Mouse (Mus musculus) midbrain, embryonic 16.5 days (tissue): ENCODE data around the gene Zfp451. TPM values are rescaled to one million over a fixed set of nuclear protein-coding genes. Genes with fewer than 3 reads are reported as not detected.

Source experiments
- ATAC-seq: fragments of 200-750 bp; cut with Nextera tagmentation; 2 replicates; pipeline ENCODE4 v1.8.0; 2017; ENCODE audit warnings: moderate TSS enrichment
- H3K27ac ChIP-seq: fragments of 300-500 bp; sonication (generic); 2 replicates; pipeline ENCODE4 v1.5.1; 2014; ENCODE audit warnings: mild to moderate bottlenecking, low read length, mixed read lengths
- H3K27me3 ChIP-seq: fragments of 300-500 bp; sonication (generic); 2 replicates; pipeline ENCODE4 v1.6.1; 2014; ENCODE audit warnings: low read depth, low read length, mixed read lengths; ENCODE audit not compliant: control insufficient read depth, insufficient read depth
- H3K36me3 ChIP-seq: fragments of 300-500 bp; sonication (generic); 2 replicates; pipeline ENCODE4 v1.6.1; 2014; ENCODE audit warnings: mild to moderate bottlenecking, low read length, moderate library complexity, mixed read lengths; ENCODE audit not compliant: control insufficient read depth, insufficient read depth
- H3K4me1 ChIP-seq: fragments of 300-500 bp; sonication (generic); 2 replicates; pipeline ENCODE4 v1.6.1; 2014; ENCODE audit warnings: mild to moderate bottlenecking, low read length, mixed read lengths; ENCODE audit not compliant: control insufficient read depth, insufficient read depth
- H3K4me2 ChIP-seq: fragments of 300-500 bp; sonication (generic); 2 replicates; pipeline ENCODE4 v1.6.1; 2014; ENCODE audit warnings: mild to moderate bottlenecking, low read length, mixed read lengths
- H3K4me3 ChIP-seq: fragments of 300-500 bp; sonication (generic); 2 replicates; pipeline ENCODE4 v1.5.1; 2014; ENCODE audit warnings: low read depth, mild to moderate bottlenecking, low read length, moderate library complexity, mixed read lengths
- H3K9ac ChIP-seq: fragments of 300-500 bp; sonication (generic); 2 replicates; pipeline ENCODE4 v1.6.1; 2014; ENCODE audit warnings: low read depth, low read length, mixed read lengths
- H3K9me3 ChIP-seq: fragments of 300-500 bp; sonication (generic); replicated peaks from 2 replicates; pipeline ENCODE4 v1.6.1; 2014; ENCODE audit warnings: mild to moderate bottlenecking, low read length, mixed read lengths; ENCODE audit not compliant: control insufficient read depth, poor library complexity, severe bottlenecking
- WGBS: fragments of 180-500 bp; shearing (Covaris S2); extraction: QIAGEN DNeasy Blood & Tissue Kit; methylation state at CpG from one replicate; pipeline ENCODE4 v1.1.7; 2014; 5-methylcytosine and 5-hydroxymethylcytosine counted together
- polyA plus RNA-seq: library from polyadenylated mRNA; unstranded; fragments of >200 nt; fragmentation: Nextera tagmentation; extraction: Ambion mirVana; gene quantifications from 2 replicates; pipeline ENCODE4 v1.2.1, GENCODE M21; 2015

Zfp451 gene
- polyA plus RNA-seq, 1 experiment from 2014 or later: 44.2 TPM

GRCm38 (mm10) chr1:33765468-33766080 is 48.8 kb downstream of the Zfp451 start:
- Histone ChIP-seq H3K9me3 (no peaks in the 10 kb centered on the region), H3K4me1 (no peaks in the 10 kb centered on the region), H3K27ac (no peak overlapping the region), H3K4me3 (no peak overlapping the region), H3K9ac (no peak overlapping the region), H3K4me2 (no peak overlapping the region), H3K36me3 (peaks cover 11% of the 10 kb centered on the region), H3K27me3 (no peaks in the 10 kb centered on the region)
- 86% methylated on average over 11 of the region's 11 CpGs for WGBS
- ATAC-seq: no peak

DNA sequence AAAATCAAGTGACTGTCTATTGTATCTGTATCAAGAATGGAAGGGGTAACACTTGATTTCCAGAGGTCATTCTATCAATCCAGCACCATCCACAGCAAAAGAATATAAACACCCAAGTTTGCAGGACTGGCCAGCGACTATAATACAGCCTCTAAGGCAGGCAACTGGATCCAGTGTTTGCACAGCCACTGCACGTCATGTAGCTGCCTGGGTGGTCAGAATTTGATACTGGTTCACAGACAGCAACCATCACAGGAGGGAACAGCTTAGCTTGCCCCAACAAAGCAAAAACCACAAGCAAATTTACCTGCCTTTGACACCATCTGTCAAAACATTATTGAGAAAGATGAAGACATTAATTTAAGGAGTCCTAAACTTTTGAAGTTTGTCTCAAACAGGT is 50.6 kb downstream of the Zfp451 start:
- Histone ChIP-seq H3K4me3 (no peak overlapping the region), H3K9ac (no peak overlapping the region), H3K4me1 (no peaks in the 10 kb centered on the region), H3K27ac (no peak overlapping the region), H3K4me2 (no peak overlapping the region), H3K36me3 (0 out of 2 replicates have a peak, but pooled peaks cover under 1% of the 10 kb centered on the region), H3K9me3 (no peaks in the 10 kb centered on the region), H3K27me3 (no peaks in the 10 kb centered on the region)
- 61% methylated on average over 2 of the region's 2 CpGs for WGBS
- no peak for ATAC-seq

GRCm38 (mm10) chr1:33758488-33758887 is 55.9 kb downstream of the Zfp451 start:
- ATAC-seq: no peak
- WGBS: 56% methylated on average over 4 of the region's 4 CpGs
- Histone ChIP-seq H3K36me3 (no peaks in the 10 kb centered on the region), H3K4me2 (no peak overlapping the region), H3K27ac (no peak overlapping the region), H3K9me3 (no peaks in the 10 kb centered on the region), H3K4me1 (peaks cover 9% of the 10 kb centered on the region), H3K4me3 (no peak overlapping the region), H3K9ac (no peak overlapping the region), H3K27me3 (no peaks in the 10 kb centered on the region)

DNA sequence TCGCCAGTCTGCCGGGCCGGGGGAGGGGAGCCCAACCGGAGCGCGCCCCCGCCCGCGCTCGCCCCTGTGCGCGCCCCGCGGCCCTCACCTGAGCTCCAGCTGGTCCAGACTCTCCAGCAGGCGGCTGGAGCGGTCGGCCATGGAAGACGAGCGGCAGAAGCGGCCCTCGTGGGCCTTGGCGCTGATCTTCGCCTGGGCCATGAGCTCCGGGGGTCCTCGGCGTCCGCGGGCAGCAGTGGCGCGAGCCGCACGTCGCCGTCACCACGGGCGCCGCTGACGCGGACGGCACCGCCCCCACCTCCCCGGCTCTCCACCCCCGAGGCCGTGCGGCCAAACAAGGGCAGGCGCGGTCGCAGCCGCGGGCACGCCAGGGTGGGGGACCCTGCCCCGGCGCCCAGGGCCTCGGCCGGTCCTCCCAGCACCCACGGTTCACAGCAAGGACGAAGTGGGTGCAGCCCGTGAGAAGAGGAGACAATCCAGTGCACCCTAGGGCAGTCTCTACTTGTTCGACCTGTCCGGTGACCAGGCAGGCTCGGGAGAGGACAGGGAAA is 56.8 kb downstream of the Zfp451 start, which contains the start of gene Bag2:
TSS of gene Bag2 (minus strand) at position 305 of the 551 bp plus-strand sequence.
- peak; percentile 91 for ATAC-seq
- peak within 1 kb of the TSS; percentile 97 for H3K4me2 ChIP-seq
- H3K36me3 ChIP-seq: no peaks in the 10 kb centered on the region
- no peaks in the 10 kb centered on the region for H3K27me3 ChIP-seq
- WGBS: 0% methylated on average over 42 of the region's 61 CpGs
- H3K27ac ChIP-seq: peak within 1 kb of the TSS; percentile 62; the same call in 1 of the 2 replicates
- no peaks in the 10 kb centered on the region for H3K9me3 ChIP-seq
- H3K9ac ChIP-seq: peak within 1 kb of the TSS; percentile 88
- H3K4me3 ChIP-seq: peak within 1 kb of the TSS; percentile 61
- peaks cover 9% of the 10 kb centered on the region for H3K4me1 ChIP-seq

DNA sequence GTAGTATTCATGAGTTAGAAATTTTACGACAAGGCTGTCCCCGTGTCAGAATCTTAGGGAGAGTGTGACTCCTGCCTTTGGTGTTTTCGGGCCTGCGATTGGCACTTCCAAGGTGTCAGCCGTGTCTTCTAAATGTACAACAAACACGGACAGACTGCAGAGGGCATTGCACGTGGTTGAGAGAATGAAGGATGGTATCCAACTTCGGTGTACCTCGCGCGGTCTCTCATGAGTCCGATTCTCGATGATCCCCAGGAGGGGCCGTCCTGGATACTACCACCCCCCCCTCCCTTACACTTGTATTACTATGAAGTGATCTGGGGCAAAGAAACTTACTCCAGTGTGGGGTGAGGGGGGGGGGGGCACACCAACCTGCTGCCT is 57.4 kb downstream of the Zfp451 start:
- no peaks in the 10 kb centered on the region for H3K27me3 ChIP-seq
- H3K27ac ChIP-seq: no peak overlapping the region
- 6% methylated on average over 14 of the region's 14 CpGs for WGBS
- peaks cover 9% of the 10 kb centered on the region for H3K4me1 ChIP-seq
- peak; percentile 59 for ATAC-seq
- no peaks in the 10 kb centered on the region for H3K36me3 ChIP-seq
- peak overlapping the region; percentile 97 for H3K4me2 ChIP-seq
- peak overlapping the region; percentile 61 for H3K4me3 ChIP-seq
- peak overlapping the region; percentile 88 for H3K9ac ChIP-seq
- no peaks in the 10 kb centered on the region for H3K9me3 ChIP-seq

GRCm38 (mm10) chr1:33756258-33757032 is 58.0 kb downstream of the Zfp451 start:
- Histone ChIP-seq H3K4me1 (peaks cover 9% of the 10 kb centered on the region), H3K27ac (no peak overlapping the region), H3K36me3 (no peaks in the 10 kb centered on the region), H3K9ac (no peak overlapping the region), H3K9me3 (no peaks in the 10 kb centered on the region), H3K27me3 (no peaks in the 10 kb centered on the region), H3K4me2 (peak overlapping the region; percentile 97), H3K4me3 (peak overlapping the region; percentile 61; the same call in 1 of the 2 replicates)
- WGBS: 36% methylated on average over 18 of the region's 18 CpGs
- ATAC-seq: no peak

DNA sequence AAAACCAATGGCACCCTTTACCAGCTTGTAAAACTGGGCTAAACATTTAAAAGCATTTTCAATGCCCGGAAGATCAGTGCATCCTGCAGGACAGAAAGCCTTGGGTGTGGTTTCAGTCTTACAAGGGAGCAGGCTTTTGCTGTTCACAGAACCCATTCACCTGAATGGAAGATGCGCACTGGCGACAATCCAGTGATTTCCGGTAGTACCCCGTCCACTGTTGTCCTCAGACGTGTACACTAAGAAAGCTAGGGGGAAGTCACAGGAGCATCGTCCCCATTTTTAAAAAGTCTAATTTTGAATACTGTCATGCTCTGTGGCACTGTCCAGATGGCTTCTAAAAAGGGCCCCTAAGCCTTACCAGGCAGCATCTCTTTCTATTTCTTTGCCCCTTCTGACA is 58.6 kb downstream of the Zfp451 start:
- ATAC-seq: no peak
- Histone ChIP-seq H3K9me3 (no peaks in the 10 kb centered on the region), H3K4me1 (peaks cover 9% of the 10 kb centered on the region)

GRCm38 (mm10) chr1:33754965-33755735 is 59.2 kb downstream of the Zfp451 start:
- Histone ChIP-seq H3K27me3 (no peaks in the 10 kb centered on the region), H3K9me3 (no peaks in the 10 kb centered on the region), H3K9ac (no peak overlapping the region), H3K36me3 (no peaks in the 10 kb centered on the region), H3K4me1 (peaks cover 9% of the 10 kb centered on the region), H3K4me3 (no peak overlapping the region), H3K27ac (no peak overlapping the region), H3K4me2 (no peak overlapping the region)
- ATAC-seq: no peak
- WGBS: 79% methylated on average over 21 of the region's 21 CpGs

More for the DNA sequence above, 58.6 kb downstream of the Zfp451 start:
- H3K4me3 ChIP-seq: no peak overlapping the region
- no peak overlapping the region for H3K27ac ChIP-seq
- H3K36me3 ChIP-seq: no peaks in the 10 kb centered on the region
- H3K27me3 ChIP-seq: no peaks in the 10 kb centered on the region
- H3K9ac ChIP-seq: no peak overlapping the region
- H3K4me2 ChIP-seq: no peak overlapping the region
- WGBS: 84% methylated on average over 7 of the region's 7 CpGs
